Mouse (Mus musculus): ENCODE results near the gene Mpv17l2.
A peak's percentile ranks its signal among the peaks of the same experiment; 100 is the strongest.

Gene Mpv17l2

GRCm38 (mm10) chr8:70718297-70718696 is 42.4 kb downstream of the Mpv17l2 start, which contains the start of gene Gm3336:
TSS of gene Gm3336 (plus strand) at chr8:70718543.
- peak; percentile 81 for DNase-seq

GRCm38 (mm10) chr8:70716521-70717400 is 44.0 kb downstream of the Mpv17l2 start:
- DNase-seq = peak; percentile 4

GRCm38 (mm10) chr8:70715086-70715485 is 45.7 kb downstream of the Mpv17l2 start:
- DNase-seq = no peak

GRCm38 (mm10) chr8:70713991-70714390 is 46.8 kb downstream of the Mpv17l2 start:
- DNase-seq = no peak

GRCm38 (mm10) chr8:70711041-70711440 is 49.7 kb downstream of the Mpv17l2 start:
- DNase-seq = no peak

- DNase-seq = no peak
Measured at GRCm38 (mm10) chr8:70710296-70710695, 50.5 kb downstream of the Mpv17l2 start.

- DNase-seq = no peak
Measured at GRCm38 (mm10) chr8:70709794-70710193, 51.0 kb downstream of the Mpv17l2 start.

Data from kidney, postnatal 14 days (tissue).